Mouse (Mus musculus) layer of hippocampus, adult 2 months (tissue): ENCODE measurements at regions not wholly inside any gene's neighbourhood (a gene's known extent, or its start where the extent isn't known, plus 50 kb on each side); places are given as distances from the start of the nearest gene placed in this dataset.
A peak's percentile ranks its signal among the peaks of the same experiment; 100 is the strongest.

Experiments used
- DNase-seq, 2 experiments: peaks; one replicate each; pipeline ENCODE4 v3.0.0; 2022; ENCODE audit warnings: low spot score in 2 of 2
- H3K27ac ChIP-seq: fragments of 200-600 bp; 2 replicates; pipeline ENCODE4 v1.8.1; 2022
- H3K4me3 ChIP-seq: fragments of 200-600 bp; 2 replicates; pipeline ENCODE4 v1.8.1; 2022; ENCODE audit warnings: mild to moderate bottlenecking
- CTCF ChIP-seq: fragments of 200-600 bp; conservative IDR thresholded peaks from 2 replicates; pipeline ENCODE4 v1.8.1; 2022; ENCODE audit warnings: antibody characterized with exemption, mild to moderate bottlenecking, moderate library complexity

DNA sequence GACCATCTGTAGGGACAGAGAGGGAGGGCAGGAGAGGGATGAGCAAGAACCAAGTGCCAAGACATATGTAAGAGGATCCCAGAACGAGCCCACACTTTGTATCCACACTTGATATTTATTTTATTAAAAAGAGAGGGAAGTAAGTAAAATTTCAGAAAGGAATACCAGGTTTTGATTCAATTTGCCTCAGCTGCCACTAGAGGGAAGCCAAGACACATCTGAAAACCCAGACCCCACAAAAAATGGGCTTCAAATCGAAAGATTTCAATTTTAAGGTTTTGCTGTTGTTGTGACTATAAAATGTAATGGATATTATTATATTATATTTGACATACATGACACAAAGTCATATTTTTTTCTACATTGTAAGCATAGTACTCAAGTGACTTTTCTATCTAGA, 81.1 kb upstream of the Ptpn13 start:
- DNase-seq, result peak in 1 of 2 experiments; percentile 55
- Histone ChIP-seq H3K27ac (no peak overlapping the region), H3K4me3 (no peak overlapping the region)
- TF ChIP-seq CTCF, result peak; percentile 90

DNA sequence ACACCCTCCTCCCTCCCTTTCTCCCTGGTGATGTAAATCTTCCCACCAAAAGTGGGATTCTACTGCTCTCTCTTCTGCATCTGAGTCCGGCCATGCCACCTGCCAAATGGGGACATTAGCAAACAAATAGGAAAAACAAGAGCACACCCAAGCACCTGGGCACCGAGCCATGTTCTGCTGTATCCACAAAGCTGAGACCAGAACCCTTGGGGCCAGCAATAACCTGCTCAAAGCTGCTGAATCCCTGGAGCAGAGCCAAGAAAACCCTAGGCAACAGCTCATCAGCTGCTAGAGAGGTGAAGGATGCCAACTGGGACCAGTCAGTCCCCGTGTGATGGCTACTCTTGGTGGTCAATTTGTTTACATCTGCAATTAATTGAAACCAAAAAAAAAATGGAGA, 83.5 kb upstream of the Ptpn13 start:
- H3K27ac ChIP-seq, result no peak overlapping the region
- DNase-seq, result no peak
- H3K4me3 ChIP-seq, result no peak overlapping the region
- TF ChIP-seq CTCF, result no peak

DNA sequence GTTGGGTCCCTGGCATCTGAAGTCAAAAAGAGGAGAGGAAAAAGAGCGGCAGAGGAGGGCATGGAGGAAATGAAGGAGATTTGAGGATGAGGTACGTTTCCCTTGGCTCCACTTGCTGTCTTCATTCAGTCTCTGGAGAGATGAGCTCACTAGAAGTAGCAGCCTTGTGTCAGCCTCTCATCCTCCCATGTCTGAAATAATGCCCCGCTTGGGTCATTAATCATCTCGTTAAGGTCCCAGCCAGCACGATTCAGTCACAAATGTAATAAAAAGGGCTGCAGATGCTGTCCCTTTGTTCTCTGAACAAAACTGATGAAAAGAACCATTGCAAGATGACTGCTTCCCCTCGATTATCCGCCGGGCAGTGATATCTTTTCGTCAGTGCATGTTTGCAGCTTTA, 84.4 kb upstream of the Ptpn13 start:
- Histone ChIP-seq H3K27ac (no peak overlapping the region), H3K4me3 (no peak overlapping the region)
- no peak for TF ChIP-seq CTCF
- no peak for DNase-seq

DNA sequence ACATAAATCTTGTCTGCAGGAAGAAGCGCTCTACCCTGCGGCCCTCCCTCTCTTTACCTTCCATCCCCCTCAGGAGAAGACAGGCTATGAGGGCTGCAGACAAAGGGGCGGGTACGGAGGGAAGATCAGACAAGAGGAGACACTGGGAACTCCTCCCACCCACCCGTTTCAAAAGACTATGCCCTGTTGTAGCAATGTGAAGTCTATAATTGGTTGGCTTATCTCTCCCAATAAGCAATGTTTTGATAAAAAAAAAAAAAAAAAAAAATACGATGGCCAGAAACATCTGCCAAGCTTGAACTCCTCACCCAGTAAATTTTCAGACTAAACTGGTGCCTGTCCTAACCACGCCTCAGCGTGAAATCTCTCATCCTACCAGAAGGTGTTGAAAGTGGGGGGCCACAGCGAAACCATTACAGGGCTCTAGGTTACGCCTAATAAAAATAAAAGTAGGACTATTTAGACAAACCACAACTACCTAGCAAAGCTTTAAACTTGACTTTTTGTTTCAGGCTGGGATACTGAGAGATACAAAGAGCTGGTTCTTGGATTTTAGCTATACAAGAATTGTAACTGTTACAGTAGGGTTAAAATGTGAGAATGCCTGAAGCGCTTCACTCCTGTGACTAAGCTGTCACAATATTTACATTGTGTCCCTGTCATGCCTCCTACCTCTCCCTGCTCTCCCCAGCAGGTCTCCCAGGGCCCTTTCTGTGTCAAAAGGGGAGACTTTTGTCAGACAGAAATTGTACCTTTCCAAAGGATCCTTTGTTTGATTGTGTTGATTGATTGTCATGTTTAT, 88.1 kb upstream of the Ptpn13 start:
- Histone ChIP-seq H3K27ac (peak overlapping the region; percentile 78), H3K4me3 (peak overlapping the region; percentile 33)
- no peak for TF ChIP-seq CTCF
- no peak for DNase-seq

DNA sequence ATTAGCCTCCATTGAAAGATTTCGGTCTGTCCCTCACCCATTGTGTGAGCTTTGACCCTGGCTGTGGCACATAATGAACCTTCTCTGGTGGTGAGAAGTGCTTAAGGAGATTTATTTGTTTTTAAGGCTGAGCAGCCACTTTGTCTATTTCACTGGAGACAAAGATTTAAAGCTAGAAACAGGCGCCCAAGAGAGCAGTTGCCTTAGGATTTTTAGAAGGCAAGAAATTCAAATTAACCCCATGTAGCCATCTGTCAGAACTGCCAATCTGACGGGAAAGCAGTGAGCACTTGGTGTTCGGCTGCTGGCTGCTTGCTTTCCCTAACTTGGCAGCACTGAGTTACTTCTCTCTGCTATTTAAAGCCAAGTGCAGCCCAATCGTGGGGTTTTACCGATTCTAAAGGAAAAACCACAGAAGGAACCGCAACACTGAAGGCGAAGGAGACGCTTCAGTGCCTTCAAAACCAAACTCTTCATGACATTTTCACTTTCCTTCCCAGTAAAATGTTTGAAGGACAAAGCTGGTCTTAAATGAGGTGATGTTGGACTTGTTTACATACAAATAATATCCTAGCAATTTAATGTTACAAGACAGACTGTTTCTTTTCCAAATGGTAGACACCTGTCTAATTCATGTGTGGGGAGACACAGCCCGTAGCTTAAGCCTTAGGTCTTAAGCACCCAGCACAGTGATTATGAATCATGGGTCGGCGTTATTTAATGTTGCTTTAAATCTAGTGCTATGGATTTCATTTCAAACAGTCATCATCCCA, 88.9 kb upstream of the Ptpn13 start:
- TF ChIP-seq CTCF, result no peak
- Histone ChIP-seq H3K27ac (peak overlapping the region; percentile 78), H3K4me3 (peak overlapping the region; percentile 33)
- DNase-seq, result peak; percentile 23 to 79

DNA sequence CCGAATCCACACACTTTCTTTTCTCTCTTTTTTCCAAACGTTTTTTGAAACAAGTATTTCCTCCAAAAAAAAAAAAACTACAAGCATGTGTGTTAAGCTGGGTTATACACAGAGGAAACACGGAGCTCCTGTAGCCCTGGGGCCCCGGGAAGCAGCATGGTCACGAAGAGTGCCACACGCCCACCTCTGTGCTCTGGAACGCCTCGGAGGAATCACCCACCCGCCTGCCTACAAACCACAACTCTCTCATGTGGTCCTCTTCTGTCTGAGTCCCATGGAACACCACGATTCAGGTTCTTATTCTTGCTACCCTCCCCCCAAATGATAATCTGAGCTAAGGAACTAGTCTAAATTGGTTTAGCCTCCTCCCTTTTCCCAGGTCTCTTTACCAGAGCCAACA, 98.6 kb upstream of the Ptpn13 start:
- no peak overlapping the region for H3K27ac ChIP-seq
- no peak overlapping the region for H3K4me3 ChIP-seq
- no peak for DNase-seq
- TF ChIP-seq CTCF, result no peak

DNA sequence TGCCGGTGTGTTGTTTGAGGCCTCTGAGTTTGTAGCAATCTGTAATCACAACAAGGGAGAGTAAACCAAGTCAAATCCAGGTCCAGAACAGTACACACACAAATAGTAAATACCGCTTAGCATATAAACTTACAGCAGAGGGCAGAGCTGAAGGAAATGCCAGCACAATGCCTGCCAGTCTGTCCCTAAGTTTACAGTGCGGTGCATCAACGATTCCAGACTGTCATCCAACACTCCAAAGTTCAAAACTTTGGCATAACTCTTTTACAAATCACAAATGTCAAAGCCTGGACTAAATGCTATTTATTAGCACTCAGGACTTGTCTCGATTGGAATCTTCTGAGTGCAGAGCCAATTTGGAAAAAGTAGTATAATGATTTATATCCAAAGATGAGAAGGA, 104.7 kb upstream of the Ptpn13 start:
- H3K27ac ChIP-seq, result no peak overlapping the region
- H3K4me3 ChIP-seq, result no peak overlapping the region
- no peak for DNase-seq
- no peak for TF ChIP-seq CTCF

DNA sequence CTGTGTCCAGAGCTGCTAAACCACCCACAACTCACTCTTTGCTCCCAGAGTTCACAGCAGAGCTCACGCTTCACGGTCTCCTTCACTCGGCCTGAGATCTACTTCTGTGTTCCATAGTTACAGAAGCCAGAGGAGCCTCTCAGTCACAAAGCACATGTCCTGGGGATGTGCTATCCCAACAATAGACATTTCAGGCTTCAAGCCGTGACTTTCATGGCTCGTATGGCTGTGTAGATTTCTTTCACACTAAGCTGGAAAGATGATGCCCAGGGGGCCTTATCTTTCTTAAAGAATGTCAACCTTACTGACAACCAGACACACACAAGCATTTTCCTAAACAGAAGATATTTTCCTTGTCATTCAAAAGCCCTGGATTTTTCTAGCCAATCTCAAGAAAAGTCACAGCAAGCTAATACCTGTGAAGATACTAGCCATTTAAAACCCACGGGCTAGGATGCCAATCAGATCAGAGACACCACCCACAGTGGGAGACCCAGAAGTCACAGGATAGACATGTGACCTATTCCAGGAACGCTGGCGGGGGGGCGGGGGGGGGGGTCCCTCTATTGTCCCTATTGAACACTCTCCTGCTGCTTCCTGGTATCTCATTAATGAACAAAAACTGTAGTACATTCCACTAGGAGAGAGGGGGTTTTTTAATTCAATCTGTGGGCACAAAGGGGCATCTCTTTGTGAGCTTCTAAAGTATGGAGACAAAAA, 98.8 kb upstream of the Mapk10 start:
- TF ChIP-seq CTCF, result no peak
- DNase-seq, result no peak
- H3K4me3 ChIP-seq, result no peak overlapping the region
- H3K27ac ChIP-seq, result no peak overlapping the region

DNA sequence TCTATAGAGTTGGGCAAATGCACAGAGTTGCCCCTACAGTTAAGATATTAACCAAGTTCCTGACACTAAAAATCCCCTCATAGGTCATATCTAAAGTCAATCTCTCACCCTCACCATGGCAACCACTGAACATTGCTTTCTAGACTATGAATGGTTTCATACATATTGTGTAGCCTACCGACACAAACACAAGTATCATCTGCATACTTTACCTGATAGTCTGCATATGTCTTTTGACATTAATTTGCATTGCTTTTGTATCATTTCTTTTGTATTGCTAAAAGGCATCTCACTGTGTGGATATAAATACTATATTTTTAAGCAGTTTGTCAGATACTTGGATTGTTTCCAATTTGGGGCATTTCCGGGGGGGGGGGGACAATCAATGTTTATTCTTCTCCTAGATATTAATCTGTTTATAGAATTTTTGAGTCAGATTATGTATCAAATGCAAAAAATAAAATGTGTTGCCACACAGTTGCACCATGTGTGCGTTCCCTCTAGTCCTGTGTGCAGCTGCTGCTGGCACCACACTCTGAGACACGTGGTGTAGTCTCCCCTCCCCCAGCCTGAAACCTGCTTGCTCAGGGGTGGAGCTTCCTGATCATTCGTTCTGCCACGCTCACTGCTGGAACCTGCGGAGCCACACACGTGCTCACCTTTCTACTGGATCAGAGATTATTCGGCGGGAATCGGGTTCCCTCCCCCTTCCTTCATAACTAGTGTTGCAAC, 94.7 kb upstream of the Mapk10 start:
- peak; percentile 38 to 55 for DNase-seq
- no peak overlapping the region for H3K27ac ChIP-seq
- H3K4me3 ChIP-seq, result no peak overlapping the region
- no peak for TF ChIP-seq CTCF

DNA sequence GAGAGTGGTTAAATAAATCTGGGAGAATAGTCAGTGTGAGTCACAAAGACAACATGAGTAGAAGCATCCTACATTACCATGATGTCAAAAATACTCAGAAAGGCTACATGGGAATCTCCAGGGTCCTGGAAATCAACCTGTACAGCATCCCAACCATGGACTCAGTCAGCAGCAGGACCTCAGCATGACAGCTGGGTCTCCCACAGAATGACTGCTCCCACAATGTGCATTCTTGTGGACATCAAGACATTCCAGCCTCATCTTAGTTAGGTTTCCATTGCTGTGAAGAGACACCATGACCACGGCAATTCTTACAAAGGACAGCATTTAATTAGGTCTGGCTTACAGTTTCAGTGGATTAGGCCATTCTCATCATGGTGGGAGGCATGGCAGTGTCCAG, 93.8 kb upstream of the Mapk10 start:
- no peak for TF ChIP-seq CTCF
- DNase-seq, result no peak
- H3K4me3 ChIP-seq, result no peak overlapping the region

DNA sequence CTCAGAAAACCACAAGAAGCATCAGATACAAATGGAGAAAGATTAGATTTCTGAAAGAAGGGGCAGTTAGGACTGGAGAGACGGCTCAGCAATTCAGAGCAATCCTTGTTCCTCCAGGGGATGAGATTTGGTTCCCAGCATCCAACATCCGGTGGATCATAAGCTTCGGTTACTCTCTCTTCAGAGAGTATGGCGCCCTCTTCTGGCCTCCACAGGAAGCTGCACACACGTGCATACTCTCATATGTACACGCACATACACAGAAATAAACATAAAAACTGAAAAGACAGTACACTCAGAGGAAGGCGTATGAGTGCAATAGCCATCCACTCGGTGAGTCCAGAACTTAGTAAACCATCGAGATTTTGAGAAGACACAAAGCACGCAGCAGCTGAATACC, 91.6 kb upstream of the Mapk10 start:
- no peak for DNase-seq
- no peak overlapping the region for H3K27ac ChIP-seq
- peak; percentile 46 for TF ChIP-seq CTCF
- H3K4me3 ChIP-seq, result no peak overlapping the region

More for the DNA sequence above, 93.8 kb upstream of the Mapk10 start:
- H3K27ac ChIP-seq, result no peak overlapping the region

DNA sequence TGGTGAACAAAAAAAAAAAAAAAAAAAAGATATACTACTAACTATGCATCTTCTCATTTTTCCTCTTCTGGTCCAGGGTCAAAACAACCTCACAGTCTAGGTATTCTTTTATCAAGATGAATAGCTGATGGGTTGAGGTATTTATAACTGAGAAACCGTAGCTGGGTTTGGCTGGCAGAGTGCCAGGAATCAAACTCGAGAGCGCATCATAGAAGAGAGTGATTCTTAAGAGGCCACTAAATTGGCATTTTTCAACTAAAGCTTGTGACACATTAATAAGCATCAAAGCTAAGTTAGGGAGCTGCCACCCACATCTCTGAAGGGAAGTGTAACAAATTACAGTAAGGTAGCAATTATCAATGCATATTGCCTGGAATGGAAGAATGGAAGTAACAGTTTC, 90.2 kb upstream of the Mapk10 start:
- Histone ChIP-seq H3K4me3 (no peak overlapping the region), H3K27ac (no peak overlapping the region)
- no peak for TF ChIP-seq CTCF
- no peak for DNase-seq
